Mouse (Mus musculus) MEL (cell line): ENCODE measurements around the gene Cdc7.

Experiments
- BHLHE40 ChIP-seq: IDR thresholded peaks from 2 replicates; pipeline ENCODE4 v1.6.1; 2012; ENCODE audit warnings: low read depth, mild to moderate bottlenecking, inconsistent platforms, low read length, improper control_type of control experiment, borderline replicate concordance
- CTCF ChIP-seq, 3 experiments: IDR thresholded peaks in 2 of 3; conservative IDR thresholded peaks in 1 of 3; 2 replicates each; pipeline ENCODE4 v1.5.1; 2011 to 2012; ENCODE audit warnings: low read length in 3 of 3, low read depth in 2 of 3, mild to moderate bottlenecking in 2 of 3, improper control_type of control experiment in 1 of 3, inconsistent platforms in 1 of 3, mixed read lengths in 1 of 3, moderate library complexity in 1 of 3; ENCODE audit not compliant: control insufficient read depth in 1 of 3, insufficient read depth in 1 of 3, poor library complexity in 1 of 3, severe bottlenecking in 1 of 3
- EP300 ChIP-seq, 2 experiments: IDR thresholded peaks; 2 replicates each; pipeline ENCODE4 v1.6.1; 2011; ENCODE audit warnings: improper control_type of control experiment in 2 of 2, low read length in 2 of 2, low read depth in 1 of 2, mild to moderate bottlenecking in 1 of 2
- GATA1 ChIP-seq: IDR thresholded peaks from 2 replicates; pipeline ENCODE4 v1.6.1; 2011; ENCODE audit warnings: low read depth, low read length, improper control_type of control experiment
- HCFC1 ChIP-seq: IDR thresholded peaks from 2 replicates; pipeline ENCODE4 v1.6.1; 2012; ENCODE audit warnings: low read depth, mild to moderate bottlenecking, inconsistent platforms, low read length, improper control_type of control experiment, moderate library complexity
- JUND ChIP-seq: IDR thresholded peaks from 2 replicates; pipeline ENCODE4 v1.6.1; 2011; ENCODE audit warnings: low read depth, mild to moderate bottlenecking, improper control_type of control experiment, low read length
- MXI1 ChIP-seq: IDR thresholded peaks from 2 replicates; pipeline ENCODE4 v1.6.1; 2011; ENCODE audit warnings: mild to moderate bottlenecking, low read depth, low read length, improper control_type of control experiment
- POLR2A ChIP-seq, 2 experiments: IDR thresholded peaks; 2 replicates each; pipeline ENCODE4 v1.6.1; 2011 to 2012; ENCODE audit warnings: low read length in 2 of 2, mild to moderate bottlenecking in 2 of 2, control low read depth in 1 of 2, improper control_type of control experiment in 1 of 2, low read depth in 1 of 2, moderate library complexity in 1 of 2; ENCODE audit not compliant: control insufficient read depth in 1 of 2, insufficient read depth in 1 of 2, poor library complexity in 1 of 2

DNA sequence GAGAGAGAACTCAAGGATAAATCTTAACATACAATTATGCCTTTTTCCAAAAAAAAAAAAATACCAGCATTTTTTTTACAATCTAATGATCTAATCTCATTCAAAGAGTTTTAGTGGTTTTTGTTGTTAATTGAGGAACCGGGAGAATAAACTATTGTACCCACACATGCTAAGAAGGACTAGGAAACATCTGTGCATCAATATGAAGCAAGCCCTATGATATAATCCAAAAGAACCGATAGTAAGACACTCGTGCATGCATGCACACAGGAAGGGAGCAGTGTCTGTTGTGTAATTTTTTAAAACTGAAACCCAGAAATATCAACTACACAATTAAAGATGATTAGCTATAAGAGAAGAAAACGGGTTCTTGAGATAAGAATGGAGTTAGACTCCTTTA is 52.4 kb downstream of the Cdc7 start:
- no peak for TF ChIP-seq CTCF (IDR thresholded peaks at IDR 0.05 in 2 of 3, conservative IDR thresholded peaks at IDR 0.05 in 1 of 3; ENCODE audit: control insufficient read depth in 1 of 3, insufficient read depth in 1 of 3, low read depth in 2 of 3, low read length in 3 of 3, poor library complexity in 1 of 3, severe bottlenecking in 1 of 3)
- peak; percentile 45; the same call in 1 of the 2 replicates for TF ChIP-seq GATA1
- TF ChIP-seq JUND = no peak
- no peak for TF ChIP-seq POLR2A (IDR thresholded peaks at IDR 0.05; ENCODE audit: control insufficient read depth in 1 of 2, insufficient read depth in 1 of 2, low read depth in 1 of 2, low read length in 2 of 2, poor library complexity in 1 of 2)
- no peak; a peak in 1 of 4 replicates for TF ChIP-seq EP300 (IDR thresholded peaks at IDR 0.05; ENCODE audit: low read depth in 1 of 2, low read length in 2 of 2)
- 0 out of 2 replicates have a peak, but pooled peaks have one; percentile 8 for TF ChIP-seq BHLHE40
- TF ChIP-seq MXI1 = no peak
- no peak for TF ChIP-seq HCFC1
